Mouse (Mus musculus): ENCODE data around the gene Arl16. TPM values are rescaled to one million over a fixed set of nuclear protein-coding genes. Genes with fewer than 3 reads are reported as not detected.

Arl16 gene
- 9.9 TPM for polyA plus RNA-seq (2014; fragmentation: Illumina TruSeq; extraction: RNeasy Lipid Tissue Mini Kit (QIAGEN cat#74804))

GRCm38 (mm10) chr11:120467051-120467735 lies at the start of gene Arl16:
Gene Arl16, minus strand, starts transcription at chr11:120467607.

GRCm38 (mm10) chr11:120491317-120492023 lies 24.1 kb upstream of the Arl16 start, which contains the start of gene Slc25a10:
Gene Slc25a10, plus strand, starts transcription at chr11:120491840.

GRCm38 (mm10) chr11:120484265-120484981 lies 17.0 kb upstream of the Arl16 start, which contains the start of gene Mrpl12:
Gene Mrpl12, plus strand, starts transcription at chr11:120484613.

GRCm38 (mm10) chr11:120457772-120458751 lies 9.3 kb downstream of the Arl16 start, which contains the start of the genes Oxld1 and Ccdc137:
Gene Oxld1, minus strand, starts transcription at chr11:120458068.
Gene Ccdc137, plus strand, starts transcription at chr11:120458115.

GRCm38 (mm10) chr11:120453306-120453705 lies 14.1 kb downstream of the Arl16 start, which contains the start of gene Pde6g:
Gene Pde6g, minus strand, starts transcription at chr11:120453500.

GRCm38 (mm10) chr11:120442344-120442743 lies 25.1 kb downstream of the Arl16 start, which contains the start of gene Tspan10:
Gene Tspan10, plus strand, starts transcription at chr11:120442644.

GRCm38 (mm10) chr11:120437152-120437856 lies 30.1 kb downstream of the Arl16 start, which contains the start of gene Nploc4:
Gene Nploc4, minus strand, starts transcription at chr11:120437708.

Other genes with a start within 250 kb of the Arl16 start
- 2.5 TPM for gene Bahcc1, start 234.7 kb downstream of the Arl16 start, polyA plus RNA-seq (2014; fragmentation: Illumina TruSeq; extraction: RNeasy Lipid Tissue Mini Kit (QIAGEN cat#74804))
- 659 TPM for gene Actg1, start 119.1 kb downstream of the Arl16 start, polyA plus RNA-seq (2014; fragmentation: Illumina TruSeq; extraction: RNeasy Lipid Tissue Mini Kit (QIAGEN cat#74804))
- not detected for gene Fscn2, start 106.1 kb downstream of the Arl16 start, polyA plus RNA-seq (2014; fragmentation: Illumina TruSeq; extraction: RNeasy Lipid Tissue Mini Kit (QIAGEN cat#74804))
- not detected for gene Faap100, start 88.8 kb downstream of the Arl16 start, polyA plus RNA-seq (2014; fragmentation: Illumina TruSeq; extraction: RNeasy Lipid Tissue Mini Kit (QIAGEN cat#74804))
- gene Nploc4, start 29.9 kb downstream of the Arl16 start, polyA plus RNA-seq (2014; fragmentation: Illumina TruSeq; extraction: RNeasy Lipid Tissue Mini Kit (QIAGEN cat#74804)) = 22.0 TPM
- gene Tspan10, start 25.0 kb downstream of the Arl16 start, polyA plus RNA-seq (2014; fragmentation: Illumina TruSeq; extraction: RNeasy Lipid Tissue Mini Kit (QIAGEN cat#74804)) = not detected
- gene Pde6g, start 14.1 kb downstream of the Arl16 start, polyA plus RNA-seq (2014; fragmentation: Illumina TruSeq; extraction: RNeasy Lipid Tissue Mini Kit (QIAGEN cat#74804)) = not detected
- gene Oxld1, start 9.5 kb downstream of the Arl16 start, polyA plus RNA-seq (2014; fragmentation: Illumina TruSeq; extraction: RNeasy Lipid Tissue Mini Kit (QIAGEN cat#74804)) = 1.5 TPM
- 14.0 TPM for gene Ccdc137, start 9.5 kb downstream of the Arl16 start, polyA plus RNA-seq (2014; fragmentation: Illumina TruSeq; extraction: RNeasy Lipid Tissue Mini Kit (QIAGEN cat#74804))
- 1.2 TPM for gene Mrpl12, start 17.0 kb upstream of the Arl16 start, polyA plus RNA-seq (2014; fragmentation: Illumina TruSeq; extraction: RNeasy Lipid Tissue Mini Kit (QIAGEN cat#74804))
- not detected for gene Slc25a10, start 24.2 kb upstream of the Arl16 start, polyA plus RNA-seq (2014; fragmentation: Illumina TruSeq; extraction: RNeasy Lipid Tissue Mini Kit (QIAGEN cat#74804))
- gene Gcgr, start 63.1 kb upstream of the Arl16 start, polyA plus RNA-seq (2014; fragmentation: Illumina TruSeq; extraction: RNeasy Lipid Tissue Mini Kit (QIAGEN cat#74804)) = not detected
- gene Mcrip1, start 82.1 kb upstream of the Arl16 start, polyA plus RNA-seq (2014; fragmentation: Illumina TruSeq; extraction: RNeasy Lipid Tissue Mini Kit (QIAGEN cat#74804)) = 1.5 TPM
- gene Ppp1r27, start 83.5 kb upstream of the Arl16 start, polyA plus RNA-seq (2014; fragmentation: Illumina TruSeq; extraction: RNeasy Lipid Tissue Mini Kit (QIAGEN cat#74804)) = not detected
- 235 TPM for gene P4hb, start 105.6 kb upstream of the Arl16 start, polyA plus RNA-seq (2014; fragmentation: Illumina TruSeq; extraction: RNeasy Lipid Tissue Mini Kit (QIAGEN cat#74804))
- 29.1 TPM for gene Arhgdia, start 114.0 kb upstream of the Arl16 start, polyA plus RNA-seq (2014; fragmentation: Illumina TruSeq; extraction: RNeasy Lipid Tissue Mini Kit (QIAGEN cat#74804))
- gene Alyref, start 130.8 kb upstream of the Arl16 start, polyA plus RNA-seq (2014; fragmentation: Illumina TruSeq; extraction: RNeasy Lipid Tissue Mini Kit (QIAGEN cat#74804)) = 37.9 TPM
- 5.8 TPM for gene Anapc11, start 130.8 kb upstream of the Arl16 start, polyA plus RNA-seq (2014; fragmentation: Illumina TruSeq; extraction: RNeasy Lipid Tissue Mini Kit (QIAGEN cat#74804))
- gene Npb, start 140.9 kb upstream of the Arl16 start, polyA plus RNA-seq (2014; fragmentation: Illumina TruSeq; extraction: RNeasy Lipid Tissue Mini Kit (QIAGEN cat#74804)) = not detected
- 3.4 TPM for gene Pcyt2, start 150.3 kb upstream of the Arl16 start, polyA plus RNA-seq (2014; fragmentation: Illumina TruSeq; extraction: RNeasy Lipid Tissue Mini Kit (QIAGEN cat#74804))
- 3.2 TPM for gene Sirt7, start 157.6 kb upstream of the Arl16 start, polyA plus RNA-seq (2014; fragmentation: Illumina TruSeq; extraction: RNeasy Lipid Tissue Mini Kit (QIAGEN cat#74804))
- gene Mafg, start 166.0 kb upstream of the Arl16 start, polyA plus RNA-seq (2014; fragmentation: Illumina TruSeq; extraction: RNeasy Lipid Tissue Mini Kit (QIAGEN cat#74804)) = 10.4 TPM
- 1.6 TPM for gene Pycr1, start 176.2 kb upstream of the Arl16 start, polyA plus RNA-seq (2014; fragmentation: Illumina TruSeq; extraction: RNeasy Lipid Tissue Mini Kit (QIAGEN cat#74804))
- not detected for gene Myadml2, start 180.6 kb upstream of the Arl16 start, polyA plus RNA-seq (2014; fragmentation: Illumina TruSeq; extraction: RNeasy Lipid Tissue Mini Kit (QIAGEN cat#74804))
- not detected for gene Notum, start 193.6 kb upstream of the Arl16 start, polyA plus RNA-seq (2014; fragmentation: Illumina TruSeq; extraction: RNeasy Lipid Tissue Mini Kit (QIAGEN cat#74804))
- gene Aspscr1, start 205.4 kb upstream of the Arl16 start, polyA plus RNA-seq (2014; fragmentation: Illumina TruSeq; extraction: RNeasy Lipid Tissue Mini Kit (QIAGEN cat#74804)) = 0.77 TPM
- not detected for gene Cenpx, start 246.1 kb upstream of the Arl16 start, polyA plus RNA-seq (2014; fragmentation: Illumina TruSeq; extraction: RNeasy Lipid Tissue Mini Kit (QIAGEN cat#74804))
- 0.40 TPM for gene Lrrc45, start 246.3 kb upstream of the Arl16 start, polyA plus RNA-seq (2014; fragmentation: Illumina TruSeq; extraction: RNeasy Lipid Tissue Mini Kit (QIAGEN cat#74804))

Data from ovary, adult 10 weeks (tissue).